Mouse (Mus musculus): ENCODE results near the gene Prr5. TPM values are rescaled to one million over a fixed set of nuclear protein-coding genes. Genes with fewer than 3 reads are reported as not detected.

Gene Prr5
- total and polyA plus RNA-seq, 3 experiments = not detected

GRCm38 (mm10) chr15:84731676-84732424 is 62.4 kb downstream of the Prr5 start:
- H3K27me3 ChIP-seq (ENCODE audit: insufficient read depth, low read length) = no peaks in the 10 kb centered on the region
- no peaks in the 10 kb centered on the region for H3K4me1 ChIP-seq (ENCODE audit: insufficient read depth, low read depth, low read length)
- no peaks in the 10 kb centered on the region for H3K36me3 ChIP-seq (replicated peaks)
- no peak for TF ChIP-seq CTCF (IDR thresholded peaks at IDR 0.05; ENCODE audit: low read depth, low read length)
- TF ChIP-seq GATA1 (IDR thresholded peaks at IDR 0.05; ENCODE audit: borderline replicate concordance, low read length) = no peak
- TF ChIP-seq POLR2AphosphoS5 (IDR thresholded peaks at IDR 0.05; ENCODE audit: insufficient replicate concordance, low read depth, low read length) = no peak
- TF ChIP-seq GATA2 (IDR thresholded peaks at IDR 0.05; ENCODE audit: borderline replicate concordance, low read depth, low read length) = no peak
- no peak for TF ChIP-seq TAL1 (conservative IDR thresholded peaks at IDR 0.05; ENCODE audit: low read depth, low read length)
- H3K9me3 ChIP-seq (replicated peaks) = peaks cover 82% of the 10 kb centered on the region
- no peak overlapping the region for H3K4me3 ChIP-seq (ENCODE audit: low read depth, low read length)
- no peak for DNase-seq (ENCODE audit: low spot score)
- ATAC-seq (ENCODE audit: extremely low read depth, insufficient number of reproducible peaks, low FRiP score, poor library complexity, severe bottlenecking) = no peak

DNA sequence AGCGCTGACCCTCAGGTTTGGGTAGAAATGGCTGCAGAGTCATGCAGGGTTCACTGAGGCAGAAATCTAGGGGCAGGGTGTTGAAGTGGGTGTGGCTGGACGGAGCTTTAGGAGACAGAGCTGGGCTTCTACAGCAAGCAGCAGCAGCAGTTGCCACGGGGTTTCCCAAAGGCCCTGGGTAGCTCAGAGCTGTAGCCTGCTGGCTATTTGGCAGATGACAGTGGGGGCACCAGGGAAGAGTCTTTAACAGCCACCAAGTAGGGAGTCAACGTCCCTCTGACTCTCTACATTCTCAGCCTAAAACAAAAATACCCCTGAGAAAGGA is 63.0 kb downstream of the Prr5 start:
- no peak for ATAC-seq (ENCODE audit: extremely low read depth, insufficient number of reproducible peaks, low FRiP score, poor library complexity, severe bottlenecking)
- no peak for DNase-seq (ENCODE audit: low spot score)
- no peaks in the 10 kb centered on the region for H3K27me3 ChIP-seq (ENCODE audit: insufficient read depth, low read length)
- no peak for TF ChIP-seq CTCF (IDR thresholded peaks at IDR 0.05; ENCODE audit: low read depth, low read length)
- no peak for TF ChIP-seq POLR2AphosphoS5 (IDR thresholded peaks at IDR 0.05; ENCODE audit: insufficient replicate concordance, low read depth, low read length)
- no peak for TF ChIP-seq TAL1 (conservative IDR thresholded peaks at IDR 0.05; ENCODE audit: low read depth, low read length)
- no peak for TF ChIP-seq GATA1 (IDR thresholded peaks at IDR 0.05; ENCODE audit: borderline replicate concordance, low read length)
- no peak for TF ChIP-seq GATA2 (IDR thresholded peaks at IDR 0.05; ENCODE audit: borderline replicate concordance, low read depth, low read length)
- peaks cover 81% of the 10 kb centered on the region for H3K9me3 ChIP-seq (replicated peaks)
- H3K4me1 ChIP-seq (ENCODE audit: insufficient read depth, low read depth, low read length) = no peaks in the 10 kb centered on the region
- no peaks in the 10 kb centered on the region for H3K36me3 ChIP-seq (replicated peaks)
- H3K4me3 ChIP-seq (ENCODE audit: low read depth, low read length) = no peak overlapping the region

DNA sequence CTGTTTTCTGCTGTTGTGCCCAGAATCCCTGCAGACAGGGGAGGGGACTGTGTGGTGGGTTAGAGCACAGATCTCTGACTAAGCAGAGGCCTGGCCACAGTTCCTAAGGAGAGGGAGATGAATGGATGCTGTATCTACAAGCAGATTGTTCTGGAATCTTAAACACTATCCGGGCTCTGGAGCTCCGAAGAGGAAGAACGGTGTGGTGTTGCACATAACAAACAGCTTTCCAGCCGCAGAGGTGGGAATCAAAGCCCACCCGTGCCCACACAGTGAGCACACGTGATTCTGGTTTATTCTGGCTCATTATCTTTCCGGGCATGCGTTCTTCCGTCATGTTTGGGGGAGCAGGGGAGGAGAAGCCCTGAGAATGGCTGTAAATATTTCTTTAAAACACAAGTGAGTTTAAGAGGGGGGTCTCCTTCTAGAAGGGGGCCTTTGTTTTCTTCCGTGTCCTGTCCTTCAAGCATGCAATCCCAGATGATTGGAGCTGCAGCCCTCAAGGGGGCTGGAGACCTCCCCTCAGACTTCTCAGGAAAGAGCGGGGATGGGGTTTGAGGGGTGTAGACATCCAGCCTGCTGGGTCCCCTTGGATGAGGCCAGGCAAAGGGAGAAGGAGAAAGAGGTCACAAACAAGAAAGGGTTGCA is 67.0 kb downstream of the Prr5 start:
- TF ChIP-seq CTCF (IDR thresholded peaks at IDR 0.05; ENCODE audit: low read depth, low read length) = no peak
- TF ChIP-seq GATA2 (IDR thresholded peaks at IDR 0.05; ENCODE audit: borderline replicate concordance, low read depth, low read length) = no peak
- no peak for TF ChIP-seq GATA1 (IDR thresholded peaks at IDR 0.05; ENCODE audit: borderline replicate concordance, low read length)
- no peak for TF ChIP-seq POLR2AphosphoS5 (IDR thresholded peaks at IDR 0.05; ENCODE audit: insufficient replicate concordance, low read depth, low read length)
- no peak for TF ChIP-seq TAL1 (conservative IDR thresholded peaks at IDR 0.05; ENCODE audit: low read depth, low read length)
- Histone ChIP-seq H3K9me3 (replicated peaks) (peaks cover 80% of the 10 kb centered on the region), H3K4me1 (ENCODE audit: insufficient read depth, low read depth, low read length) (no peaks in the 10 kb centered on the region), H3K4me3 (ENCODE audit: low read depth, low read length) (no peak overlapping the region), H3K27me3 (ENCODE audit: insufficient read depth, low read length) (no peaks in the 10 kb centered on the region), H3K36me3 (replicated peaks) (no peaks in the 10 kb centered on the region)
- ATAC-seq (ENCODE audit: extremely low read depth, insufficient number of reproducible peaks, low FRiP score, poor library complexity, severe bottlenecking) (no peak), DNase-seq (ENCODE audit: low spot score) (no peak)

DNA sequence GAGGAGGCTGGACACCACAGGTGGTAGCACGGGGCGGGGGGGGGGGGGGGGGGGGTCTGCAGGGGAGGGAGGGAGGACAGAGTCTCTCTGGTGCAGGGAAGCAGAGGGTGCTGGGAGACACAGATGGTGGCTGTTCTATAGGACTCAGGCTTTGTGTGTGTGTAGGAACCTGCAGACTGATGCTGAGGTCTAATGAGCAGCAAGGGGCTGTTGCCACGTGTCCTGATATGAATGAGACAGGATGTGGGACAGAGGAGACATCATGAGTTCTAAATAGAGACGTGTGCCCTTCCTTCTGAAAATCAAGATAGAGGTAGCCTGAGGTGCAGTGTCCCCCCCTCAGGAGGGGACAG is 67.5 kb downstream of the Prr5 start:
- no peak for DNase-seq (ENCODE audit: low spot score)
- Histone ChIP-seq H3K4me3 (ENCODE audit: low read depth, low read length) (no peak overlapping the region), H3K9me3 (replicated peaks) (peaks cover 80% of the 10 kb centered on the region), H3K27me3 (ENCODE audit: insufficient read depth, low read length) (no peaks in the 10 kb centered on the region), H3K4me1 (ENCODE audit: insufficient read depth, low read depth, low read length) (no peaks in the 10 kb centered on the region), H3K36me3 (replicated peaks) (no peaks in the 10 kb centered on the region)
- no peak for TF ChIP-seq GATA1 (IDR thresholded peaks at IDR 0.05; ENCODE audit: borderline replicate concordance, low read length)
- no peak for TF ChIP-seq CTCF (IDR thresholded peaks at IDR 0.05; ENCODE audit: low read depth, low read length)
- TF ChIP-seq POLR2AphosphoS5 (IDR thresholded peaks at IDR 0.05; ENCODE audit: insufficient replicate concordance, low read depth, low read length) = no peak
- no peak for TF ChIP-seq TAL1 (conservative IDR thresholded peaks at IDR 0.05; ENCODE audit: low read depth, low read length)
- no peak for TF ChIP-seq GATA2 (IDR thresholded peaks at IDR 0.05; ENCODE audit: borderline replicate concordance, low read depth, low read length)
- ATAC-seq (ENCODE audit: extremely low read depth, insufficient number of reproducible peaks, low FRiP score, poor library complexity, severe bottlenecking) = no peak

DNA sequence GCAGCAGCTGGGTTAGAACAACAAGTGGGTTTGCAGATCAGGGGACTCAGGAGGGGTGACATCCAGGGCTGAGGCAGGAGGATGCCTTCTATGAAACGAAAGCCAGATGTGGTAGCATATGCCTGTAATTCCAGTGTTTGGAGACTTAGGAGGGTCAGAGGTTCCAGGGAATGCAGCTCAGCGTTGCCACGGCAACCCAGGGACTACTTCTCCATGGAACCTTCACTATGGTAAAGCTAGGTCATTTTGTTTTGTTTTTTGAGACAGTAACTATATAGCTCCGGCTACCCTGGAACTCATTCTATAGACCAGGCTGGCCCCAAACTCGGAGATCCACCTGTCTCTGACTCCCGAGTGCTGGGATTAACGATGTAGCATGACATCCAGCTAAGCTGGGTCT is 68.8 kb downstream of the Prr5 start:
- H3K36me3 ChIP-seq (replicated peaks) = no peaks in the 10 kb centered on the region
- peaks cover 79% of the 10 kb centered on the region for H3K9me3 ChIP-seq (replicated peaks)
- no peak overlapping the region for H3K4me3 ChIP-seq (ENCODE audit: low read depth, low read length)
- no peaks in the 10 kb centered on the region for H3K4me1 ChIP-seq (ENCODE audit: insufficient read depth, low read depth, low read length)
- TF ChIP-seq CTCF (IDR thresholded peaks at IDR 0.05; ENCODE audit: low read depth, low read length) = no peak
- no peaks in the 10 kb centered on the region for H3K27me3 ChIP-seq (ENCODE audit: insufficient read depth, low read length)
- ATAC-seq (ENCODE audit: extremely low read depth, insufficient number of reproducible peaks, low FRiP score, poor library complexity, severe bottlenecking) = no peak
- DNase-seq (ENCODE audit: low spot score) = no peak

DNA sequence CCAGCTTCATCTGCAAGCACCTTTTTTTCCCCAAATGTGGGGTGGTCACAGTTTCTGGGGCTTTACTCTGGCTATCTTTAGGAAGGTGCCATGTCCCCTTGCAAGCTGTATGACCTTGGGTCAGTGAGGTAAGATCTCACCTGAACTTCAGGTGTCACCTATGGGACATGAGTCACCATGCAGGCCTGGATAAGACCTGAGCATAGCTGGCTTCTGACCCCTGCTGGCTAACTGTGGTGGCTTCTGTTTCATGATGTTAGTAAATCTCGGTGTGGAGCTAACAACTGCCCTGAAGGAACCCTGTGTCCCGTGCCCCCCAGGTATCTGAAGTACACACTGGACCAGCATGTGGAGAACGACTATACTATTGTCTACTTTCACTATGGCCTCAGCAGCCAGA is 72.2 kb downstream of the Prr5 start:
- no peak for ATAC-seq (ENCODE audit: extremely low read depth, insufficient number of reproducible peaks, low FRiP score, poor library complexity, severe bottlenecking)
- DNase-seq (ENCODE audit: low spot score) = no peak
- Histone ChIP-seq H3K27me3 (ENCODE audit: insufficient read depth, low read length) (no peaks in the 10 kb centered on the region), H3K36me3 (replicated peaks) (no peaks in the 10 kb centered on the region), H3K4me3 (ENCODE audit: low read depth, low read length) (no peak overlapping the region), H3K9me3 (replicated peaks) (peaks cover 82% of the 10 kb centered on the region), H3K4me1 (ENCODE audit: insufficient read depth, low read depth, low read length) (no peaks in the 10 kb centered on the region)
- no peak for TF ChIP-seq TAL1 (conservative IDR thresholded peaks at IDR 0.05; ENCODE audit: low read depth, low read length)
- no peak for TF ChIP-seq GATA2 (IDR thresholded peaks at IDR 0.05; ENCODE audit: borderline replicate concordance, low read depth, low read length)
- no peak for TF ChIP-seq GATA1 (IDR thresholded peaks at IDR 0.05; ENCODE audit: borderline replicate concordance, low read length)
- no peak for TF ChIP-seq POLR2AphosphoS5 (IDR thresholded peaks at IDR 0.05; ENCODE audit: insufficient replicate concordance, low read depth, low read length)
- TF ChIP-seq CTCF (IDR thresholded peaks at IDR 0.05; ENCODE audit: low read depth, low read length) = no peak
